Mouse (Mus musculus): ENCODE measurements around the gene Iqgap2. TPM values are rescaled to one million over a fixed set of nuclear protein-coding genes. Genes with fewer than 3 reads are reported as not detected.

Iqgap2 gene
- total RNA-seq, 2 experiments from 2014 or later: 0.94 to 1.3 TPM

GRCm38 (mm10) chr13:95618309-95618712, 273.4 kb downstream of the Iqgap2 start, which contains the start of gene F2r:
F2r (minus strand) TSS chr13:95618487.
- H3K4me3 ChIP-seq: peak within 1 kb of the TSS; percentile 94
- DNase-seq: peak; percentile 86
- intact Hi-C loops (cut with DNase I): no loop called here
- H3K27ac ChIP-seq: peak within 1 kb of the TSS; percentile 87
- no peak for TF ChIP-seq CTCF (IDR thresholded peaks at IDR 0.05)

- Histone ChIP-seq H3K4me3 (peak overlapping the region; percentile 94), H3K27ac (peak overlapping the region; percentile 87)
- intact Hi-C loops (cut with DNase I): no loop called here
- no peak for TF ChIP-seq CTCF (IDR thresholded peaks at IDR 0.05)
- no peak for DNase-seq
Observed at GRCm38 (mm10) chr13:95617671-95618171, 274.0 kb downstream of the Iqgap2 start.

- TF ChIP-seq CTCF (IDR thresholded peaks at IDR 0.05): no peak
- H3K27ac ChIP-seq: peak overlapping the region; percentile 87
- DNase-seq: no peak
- H3K4me3 ChIP-seq: peak overlapping the region; percentile 94
- intact Hi-C loops (cut with DNase I): no loop called here
Observed at GRCm38 (mm10) chr13:95617082-95617670, 274.5 kb downstream of the Iqgap2 start.

- DNase-seq: no peak
- peak overlapping the region; percentile 94 for H3K4me3 ChIP-seq
- no peak for TF ChIP-seq CTCF (IDR thresholded peaks at IDR 0.05)
- peak overlapping the region; percentile 87; the same call in 1 of the 2 replicates for H3K27ac ChIP-seq
- intact Hi-C loops (cut with DNase I): no loop called here
Observed at GRCm38 (mm10) chr13:95616512-95616911, 275.2 kb downstream of the Iqgap2 start.

- TF ChIP-seq CTCF (IDR thresholded peaks at IDR 0.05): no peak
- no peak for DNase-seq
- Histone ChIP-seq H3K27ac (no peak overlapping the region), H3K4me3 (no peak overlapping the region)
- intact Hi-C loops (cut with DNase I): no loop called here
Observed at GRCm38 (mm10) chr13:95614757-95615156, 277.0 kb downstream of the Iqgap2 start.

GRCm38 (mm10) chr13:95612243-95612642, 279.5 kb downstream of the Iqgap2 start:
- Histone ChIP-seq H3K27ac (peak overlapping the region; percentile 69; the same call in 1 of the 2 replicates), H3K4me3 (no peak overlapping the region)
- no peak for DNase-seq
- TF ChIP-seq CTCF (IDR thresholded peaks at IDR 0.05): no peak
- intact Hi-C loops (cut with DNase I): no loop called here

GRCm38 (mm10) chr13:95611752-95612151, 280.0 kb downstream of the Iqgap2 start:
- Histone ChIP-seq H3K27ac (peak overlapping the region; percentile 69), H3K4me3 (no peak overlapping the region)
- DNase-seq: no peak
- no peak for TF ChIP-seq CTCF (IDR thresholded peaks at IDR 0.05)
- intact Hi-C loops (cut with DNase I): no loop called here

- DNase-seq: peak; percentile 47
- TF ChIP-seq CTCF (IDR thresholded peaks at IDR 0.05): no peak
- H3K27ac ChIP-seq: peak overlapping the region; percentile 69
- peak overlapping the region; percentile 13; the same call in 1 of the 2 replicates for H3K4me3 ChIP-seq
- intact Hi-C loops (cut with DNase I): no loop called here
Observed at GRCm38 (mm10) chr13:95610786-95611562, 280.7 kb downstream of the Iqgap2 start.

GRCm38 (mm10) chr13:95609088-95609420, 282.7 kb downstream of the Iqgap2 start:
- intact Hi-C loops (cut with DNase I): no loop called here
- no peak for TF ChIP-seq CTCF (IDR thresholded peaks at IDR 0.05)
- no peak overlapping the region for H3K27ac ChIP-seq

GRCm38 (mm10) chr13:95608416-95609087, 283.2 kb downstream of the Iqgap2 start:
- intact Hi-C loops (cut with DNase I): no loop called here
- Histone ChIP-seq H3K27ac (no peak overlapping the region), H3K4me3 (no peak overlapping the region)
- no peak for DNase-seq
- no peak for TF ChIP-seq CTCF (IDR thresholded peaks at IDR 0.05)

More at GRCm38 (mm10) chr13:95609088-95609420, 282.7 kb downstream of the Iqgap2 start:
- DNase-seq: no peak
- H3K4me3 ChIP-seq: no peak overlapping the region

- intact Hi-C loops (cut with DNase I): no loop called here
- no peak for DNase-seq
- TF ChIP-seq CTCF (IDR thresholded peaks at IDR 0.05): no peak
- no peak overlapping the region for H3K4me3 ChIP-seq
- no peak overlapping the region for H3K27ac ChIP-seq
Observed at GRCm38 (mm10) chr13:95607019-95607418, 284.7 kb downstream of the Iqgap2 start.

GRCm38 (mm10) chr13:95604288-95604687, 287.4 kb downstream of the Iqgap2 start:
- TF ChIP-seq CTCF (IDR thresholded peaks at IDR 0.05): no peak
- no peak for DNase-seq

More at GRCm38 (mm10) chr13:95604288-95604687, 287.4 kb downstream of the Iqgap2 start:
- Histone ChIP-seq H3K27ac (no peak overlapping the region), H3K4me3 (no peak overlapping the region)
- intact Hi-C loops (cut with DNase I): no loop called here

Measured in gastrocnemius, adult 2 months (tissue).